Mouse (Mus musculus): Measurements from ENCODE around the gene Ndufs6. TPM values are rescaled to one million over a fixed set of nuclear protein-coding genes. Genes with fewer than 3 reads are reported as not detected.

Gene Ndufs6
- polyA plus RNA-seq, 1 experiment from 2014 or later: 416 TPM

- Histone ChIP-seq H3K4me1 (ENCODE audit: control insufficient read depth, insufficient read depth, low read length) (no peaks in the 10 kb centered on the region), H3K9me3 (ENCODE audit: control insufficient read depth, low read length) (no peaks in the 10 kb centered on the region), H3K27me3 (ENCODE audit: control insufficient read depth, insufficient read depth, low read length) (no peaks in the 10 kb centered on the region), H3K4me2 (ENCODE audit: low read depth, low read length) (no peak overlapping the region), H3K4me3 (ENCODE audit: low read depth, low read length) (no peak overlapping the region), H3K27ac (ENCODE audit: low read depth, low read length) (no peak overlapping the region), H3K36me3 (ENCODE audit: control insufficient read depth, insufficient read depth, low read length) (no peaks in the 10 kb centered on the region), H3K9ac (replicated peaks; ENCODE audit: low read depth, low read length) (no peak overlapping the region)
- no peak for ATAC-seq (ENCODE audit: low read depth)
- whole genome bisulfite sequencing: 94% methylated on average over 6 of the region's 6 CpGs
These were observed 38.1 kb downstream of the Ndufs6 start for GRCm38 (mm10) chr13:73290206-73290605.

GRCm38 (mm10) chr13:73283534-73283933 is 44.8 kb downstream of the Ndufs6 start:
- Histone ChIP-seq H3K9me3 (ENCODE audit: control insufficient read depth, low read length) (no peaks in the 10 kb centered on the region), H3K4me1 (ENCODE audit: control insufficient read depth, insufficient read depth, low read length) (no peaks in the 10 kb centered on the region), H3K4me3 (ENCODE audit: low read depth, low read length) (no peak overlapping the region), H3K4me2 (ENCODE audit: low read depth, low read length) (no peak overlapping the region), H3K27me3 (ENCODE audit: control insufficient read depth, insufficient read depth, low read length) (no peaks in the 10 kb centered on the region), H3K27ac (ENCODE audit: low read depth, low read length) (no peak overlapping the region), H3K36me3 (ENCODE audit: control insufficient read depth, insufficient read depth, low read length) (no peaks in the 10 kb centered on the region), H3K9ac (replicated peaks; ENCODE audit: low read depth, low read length) (no peak overlapping the region)
- ATAC-seq (ENCODE audit: low read depth): no peak
- WGBS: 97% methylated on average over 1 of the region's 1 CpGs

DNA sequence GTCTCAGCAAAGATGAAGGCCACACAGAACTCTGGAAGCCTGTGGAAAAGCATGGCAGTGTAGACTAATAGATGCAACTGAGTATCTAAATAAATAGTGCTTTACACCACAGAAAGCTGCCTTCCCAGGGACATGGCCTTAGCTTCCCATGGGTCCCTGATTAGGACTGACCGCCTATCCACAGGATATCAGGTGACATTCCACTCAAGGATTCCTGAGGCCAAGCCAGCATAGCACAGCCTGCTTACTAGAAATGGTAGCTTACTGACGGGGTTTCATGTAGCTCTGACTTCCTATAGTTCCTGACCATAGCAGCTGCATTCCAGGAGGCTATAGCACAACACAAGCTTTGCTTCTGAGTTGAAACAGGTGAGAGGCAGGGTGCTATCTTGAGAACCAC is 45.9 kb downstream of the Ndufs6 start:
- no peaks in the 10 kb centered on the region for H3K4me1 ChIP-seq (ENCODE audit: control insufficient read depth, insufficient read depth, low read length)
- H3K27me3 ChIP-seq (ENCODE audit: control insufficient read depth, insufficient read depth, low read length): no peaks in the 10 kb centered on the region
- no peaks in the 10 kb centered on the region for H3K36me3 ChIP-seq (ENCODE audit: control insufficient read depth, insufficient read depth, low read length)
- ATAC-seq (ENCODE audit: low read depth): no peak
- H3K27ac ChIP-seq (ENCODE audit: low read depth, low read length): no peak overlapping the region
- H3K9ac ChIP-seq (replicated peaks; ENCODE audit: low read depth, low read length): no peak overlapping the region
- WGBS: 79% methylated on average over 2 of the region's 2 CpGs
- no peaks in the 10 kb centered on the region for H3K9me3 ChIP-seq (ENCODE audit: control insufficient read depth, low read length)
- H3K4me2 ChIP-seq (ENCODE audit: low read depth, low read length): no peak overlapping the region
- H3K4me3 ChIP-seq (ENCODE audit: low read depth, low read length): no peak overlapping the region

- Histone ChIP-seq H3K9me3 (ENCODE audit: control insufficient read depth, low read length) (no peaks in the 10 kb centered on the region), H3K4me2 (ENCODE audit: low read depth, low read length) (no peak overlapping the region), H3K9ac (replicated peaks; ENCODE audit: low read depth, low read length) (no peak overlapping the region), H3K36me3 (ENCODE audit: control insufficient read depth, insufficient read depth, low read length) (no peaks in the 10 kb centered on the region), H3K4me1 (ENCODE audit: control insufficient read depth, insufficient read depth, low read length) (no peaks in the 10 kb centered on the region), H3K27me3 (ENCODE audit: control insufficient read depth, insufficient read depth, low read length) (peaks cover 3% of the 10 kb centered on the region), H3K4me3 (ENCODE audit: low read depth, low read length) (no peak overlapping the region), H3K27ac (ENCODE audit: low read depth, low read length) (no peak overlapping the region)
- WGBS: 88% methylated on average over 1 of the region's 1 CpGs
- no peak for ATAC-seq (ENCODE audit: low read depth)
These were observed 49.1 kb downstream of the Ndufs6 start for GRCm38 (mm10) chr13:73279196-73279595.

GRCm38 (mm10) chr13:73277797-73278196 is 50.5 kb downstream of the Ndufs6 start:
- Histone ChIP-seq H3K27ac (ENCODE audit: low read depth, low read length) (no peak overlapping the region), H3K9ac (replicated peaks; ENCODE audit: low read depth, low read length) (no peak overlapping the region), H3K9me3 (ENCODE audit: control insufficient read depth, low read length) (no peaks in the 10 kb centered on the region), H3K4me3 (ENCODE audit: low read depth, low read length) (no peak overlapping the region), H3K36me3 (ENCODE audit: control insufficient read depth, insufficient read depth, low read length) (no peaks in the 10 kb centered on the region), H3K4me1 (ENCODE audit: control insufficient read depth, insufficient read depth, low read length) (no peaks in the 10 kb centered on the region), H3K27me3 (ENCODE audit: control insufficient read depth, insufficient read depth, low read length) (peaks cover 16% of the 10 kb centered on the region), H3K4me2 (ENCODE audit: low read depth, low read length) (no peak overlapping the region)
- 86% methylated on average over 1 of the region's 1 CpGs for WGBS
- no peak for ATAC-seq (ENCODE audit: low read depth)

GRCm38 (mm10) chr13:73277361-73277760 is 51.0 kb downstream of the Ndufs6 start:
- 91% methylated on average over 6 of the region's 6 CpGs for WGBS

GRCm38 (mm10) chr13:73273536-73273935 is 54.8 kb downstream of the Ndufs6 start:
- H3K4me1 ChIP-seq (ENCODE audit: control insufficient read depth, insufficient read depth, low read length): peaks cover 6% of the 10 kb centered on the region
- no peaks in the 10 kb centered on the region for H3K9me3 ChIP-seq (ENCODE audit: control insufficient read depth, low read length)
- WGBS: 50% methylated on average over 1 of the region's 1 CpGs
- H3K4me3 ChIP-seq (ENCODE audit: low read depth, low read length): no peak overlapping the region
- H3K27ac ChIP-seq (ENCODE audit: low read depth, low read length): no peak overlapping the region
- ATAC-seq (ENCODE audit: low read depth): no peak
- H3K9ac ChIP-seq (replicated peaks; ENCODE audit: low read depth, low read length): no peak overlapping the region
- no peak overlapping the region for H3K4me2 ChIP-seq (ENCODE audit: low read depth, low read length)
- H3K36me3 ChIP-seq (ENCODE audit: control insufficient read depth, insufficient read depth, low read length): no peaks in the 10 kb centered on the region
- H3K27me3 ChIP-seq (ENCODE audit: control insufficient read depth, insufficient read depth, low read length): peaks cover 36% of the 10 kb centered on the region

More at GRCm38 (mm10) chr13:73277361-73277760, 51.0 kb downstream of the Ndufs6 start:
- Histone ChIP-seq H3K4me1 (ENCODE audit: control insufficient read depth, insufficient read depth, low read length) (no peaks in the 10 kb centered on the region), H3K27me3 (ENCODE audit: control insufficient read depth, insufficient read depth, low read length) (peaks cover 19% of the 10 kb centered on the region), H3K4me2 (ENCODE audit: low read depth, low read length) (no peak overlapping the region), H3K9ac (replicated peaks; ENCODE audit: low read depth, low read length) (no peak overlapping the region), H3K9me3 (ENCODE audit: control insufficient read depth, low read length) (no peaks in the 10 kb centered on the region), H3K4me3 (ENCODE audit: low read depth, low read length) (no peak overlapping the region), H3K27ac (ENCODE audit: low read depth, low read length) (no peak overlapping the region), H3K36me3 (ENCODE audit: control insufficient read depth, insufficient read depth, low read length) (no peaks in the 10 kb centered on the region)
- no peak for ATAC-seq (ENCODE audit: low read depth)

GRCm38 (mm10) chr13:73272794-73273282 is 55.5 kb downstream of the Ndufs6 start:
- H3K4me3 ChIP-seq (ENCODE audit: low read depth, low read length): no peak overlapping the region
- H3K4me2 ChIP-seq (ENCODE audit: low read depth, low read length): no peak overlapping the region
- H3K27ac ChIP-seq (ENCODE audit: low read depth, low read length): no peak overlapping the region
- ATAC-seq (ENCODE audit: low read depth): no peak
- H3K9ac ChIP-seq (replicated peaks; ENCODE audit: low read depth, low read length): no peak overlapping the region
- H3K36me3 ChIP-seq (ENCODE audit: control insufficient read depth, insufficient read depth, low read length): no peaks in the 10 kb centered on the region
- H3K27me3 ChIP-seq (ENCODE audit: control insufficient read depth, insufficient read depth, low read length): peaks cover 43% of the 10 kb centered on the region
- H3K9me3 ChIP-seq (ENCODE audit: control insufficient read depth, low read length): no peaks in the 10 kb centered on the region
- H3K4me1 ChIP-seq (ENCODE audit: control insufficient read depth, insufficient read depth, low read length): peaks cover 6% of the 10 kb centered on the region

- peaks cover 6% of the 10 kb centered on the region for H3K4me1 ChIP-seq (ENCODE audit: control insufficient read depth, insufficient read depth, low read length)
- peak overlapping the region; percentile 42 for H3K4me2 ChIP-seq (ENCODE audit: low read depth, low read length)
- H3K9me3 ChIP-seq (ENCODE audit: control insufficient read depth, low read length): no peaks in the 10 kb centered on the region
- peaks cover 56% of the 10 kb centered on the region for H3K27me3 ChIP-seq (ENCODE audit: control insufficient read depth, insufficient read depth, low read length)
- no peak overlapping the region for H3K27ac ChIP-seq (ENCODE audit: low read depth, low read length)
- peak; percentile 41; the same call in 1 of the 2 replicates for ATAC-seq (ENCODE audit: low read depth)
- peak overlapping the region; percentile 11; the same call in 1 of the 2 replicates for H3K4me3 ChIP-seq (ENCODE audit: low read depth, low read length)
- WGBS: 1% methylated on average over 53 of the region's 53 CpGs
- H3K9ac ChIP-seq (replicated peaks; ENCODE audit: low read depth, low read length): no peak overlapping the region
- H3K36me3 ChIP-seq (ENCODE audit: control insufficient read depth, insufficient read depth, low read length): no peaks in the 10 kb centered on the region
These were observed 56.8 kb downstream of the Ndufs6 start for GRCm38 (mm10) chr13:73271336-73272242.
